Mouse (Mus musculus): ENCODE data around the gene Tmem174. TPM values are rescaled to one million over a fixed set of nuclear protein-coding genes. Genes with fewer than 3 reads are reported as not detected.

The Tmem174 gene
- total RNA-seq, 2 experiments from 2014 or later = 0.11 TPM; not detected in 1

GRCm38 (mm10) chr13:98586817-98587575 lies 50.2 kb downstream of the Tmem174 start:
- no peak for ATAC-seq (ENCODE audit: poor library complexity, severe bottlenecking)

Other genes with a start within 250 kb of the Tmem174 start
- gene Gm10320, start 145.4 kb downstream of the Tmem174 start, total RNA-seq (2015) = 7.3 and 8.9 TPM in 2 replicates
- gene Gm10320, start 145.4 kb downstream of the Tmem174 start, total RNA-seq (2017) = 0.65 and 0.66 TPM in 2 replicates
- gene Tmem171, start 57.4 kb upstream of the Tmem174 start, total RNA-seq (2015) = not detected in 2 replicates
- gene Tmem171, start 57.4 kb upstream of the Tmem174 start, total RNA-seq (2017) = 0.45 TPM in 1 of 2 replicates, not detected in the other
- gene Fcho2, start 178.0 kb upstream of the Tmem174 start, total RNA-seq (2015) = 123 and 128 TPM in 2 replicates
- 47.5 and 78.3 TPM in 2 replicates for gene Fcho2, start 178.0 kb upstream of the Tmem174 start, total RNA-seq (2017)